Mouse (Mus musculus) liver, embryonic 16.5 days (tissue): ENCODE measurements around the gene Strn4. TPM values are rescaled to one million over a fixed set of nuclear protein-coding genes. Genes with fewer than 3 reads are reported as not detected.

ENCODE experiments used
- ATAC-seq: fragments of 200-750 bp; cut with Nextera tagmentation; 2 replicates; pipeline ENCODE4 v1.8.0; 2017; ENCODE audit warnings: low read depth, mild to moderate bottlenecking, moderate number of reproducible peaks, moderate library complexity
- H3K27ac ChIP-seq: fragments of 300-500 bp; sonication (generic); 2 replicates; pipeline ENCODE4 v1.5.1; 2014; ENCODE audit warnings: mild to moderate bottlenecking, low read length
- H3K27me3 ChIP-seq: fragments of 300-500 bp; sonication (generic); 2 replicates; pipeline ENCODE4 v1.6.1; 2014; ENCODE audit warnings: low read depth, low read length, mixed read lengths; ENCODE audit not compliant: control insufficient read depth, insufficient read depth
- H3K36me3 ChIP-seq: fragments of 300-500 bp; sonication (generic); 2 replicates; pipeline ENCODE4 v1.6.1; 2014; ENCODE audit warnings: mild to moderate bottlenecking; ENCODE audit not compliant: control insufficient read depth, insufficient read depth
- H3K4me1 ChIP-seq: fragments of 300-500 bp; sonication (generic); 2 replicates; pipeline ENCODE4 v1.6.1; 2014; ENCODE audit warnings: low read depth, low read length, mixed read lengths; ENCODE audit not compliant: control insufficient read depth
- H3K4me2 ChIP-seq: fragments of 300-500 bp; sonication (generic); 2 replicates; pipeline ENCODE4 v1.6.1; 2014; ENCODE audit warnings: low read depth, low read length, mixed read lengths
- H3K4me3 ChIP-seq: fragments of 300-500 bp; sonication (generic); 2 replicates; pipeline ENCODE4 v1.5.1; 2014; ENCODE audit warnings: low read depth, mild to moderate bottlenecking, low read length
- H3K9ac ChIP-seq: fragments of 300-500 bp; sonication (generic); 2 replicates; pipeline ENCODE4 v1.6.1; 2014; ENCODE audit warnings: low read depth, low read length
- H3K9me3 ChIP-seq: fragments of 300-500 bp; sonication (generic); replicated peaks from 2 replicates; pipeline ENCODE4 v1.6.1; 2016; ENCODE audit warnings: low read length; ENCODE audit not compliant: control insufficient read depth
- WGBS: fragments of 180-500 bp; shearing (Covaris S2); extraction: QIAGEN DNeasy Blood & Tissue Kit; methylation state at CpG from one replicate; pipeline ENCODE4 v1.1.7; 2014; ENCODE audit not compliant: insufficient replicate concordance; 5-methylcytosine and 5-hydroxymethylcytosine counted together
- polyA plus RNA-seq: library from polyadenylated mRNA; unstranded; fragments of >200 nt; fragmentation: Nextera tagmentation; extraction: Ambion mirVana; gene quantifications from 2 replicates; pipeline ENCODE4 v1.2.1, GENCODE M21; 2015

The Strn4 gene
- polyA plus RNA-seq, 1 experiment from 2014 or later: 29.8 TPM

GRCm38 (mm10) chr7:16807936-16808335 lies 7.8 kb upstream of the Strn4 start:
- Histone ChIP-seq H3K36me3 (no peaks in the 10 kb centered on the region), H3K9me3 (no peaks in the 10 kb centered on the region), H3K4me2 (no peak overlapping the region), H3K4me3 (no peak overlapping the region), H3K27ac (no peak overlapping the region), H3K4me1 (peaks cover 10% of the 10 kb centered on the region), H3K9ac (no peak overlapping the region), H3K27me3 (peaks cover 22% of the 10 kb centered on the region)
- ATAC-seq: no peak
- WGBS: 76% methylated on average over 9 of the region's 9 CpGs

- no peak overlapping the region for H3K9ac ChIP-seq
- ATAC-seq: no peak
- peaks cover 22% of the 10 kb centered on the region for H3K27me3 ChIP-seq
- peaks cover 10% of the 10 kb centered on the region for H3K4me1 ChIP-seq
- H3K4me3 ChIP-seq: no peak overlapping the region
- WGBS: 77% methylated on average over 9 of the region's 9 CpGs
- H3K9me3 ChIP-seq: no peaks in the 10 kb centered on the region
- H3K27ac ChIP-seq: no peak overlapping the region
- H3K36me3 ChIP-seq: no peaks in the 10 kb centered on the region
- H3K4me2 ChIP-seq: no peak overlapping the region
Observed at GRCm38 (mm10) chr7:16808647-16809046, 7.0 kb upstream of the Strn4 start.

- Histone ChIP-seq H3K4me2 (no peak overlapping the region), H3K9me3 (no peaks in the 10 kb centered on the region), H3K9ac (no peak overlapping the region), H3K27me3 (peaks cover 22% of the 10 kb centered on the region), H3K27ac (no peak overlapping the region), H3K4me1 (peaks cover 7% of the 10 kb centered on the region), H3K4me3 (no peak overlapping the region), H3K36me3 (no peaks in the 10 kb centered on the region)
- ATAC-seq: peak; percentile 23; the same call in 1 of the 2 replicates
- 23% methylated on average over 10 of the region's 10 CpGs for WGBS
Observed at GRCm38 (mm10) chr7:16809739-16810138, 6.0 kb upstream of the Strn4 start.

- Histone ChIP-seq H3K27ac (no peak overlapping the region), H3K36me3 (no peaks in the 10 kb centered on the region), H3K4me3 (no peak overlapping the region), H3K4me2 (0 out of 2 replicates have a peak overlapping the region, but pooled peaks have one; percentile 48), H3K27me3 (peaks cover 22% of the 10 kb centered on the region), H3K4me1 (peaks cover 6% of the 10 kb centered on the region), H3K9ac (no peak overlapping the region), H3K9me3 (no peaks in the 10 kb centered on the region)
- 61% methylated on average over 28 of the region's 28 CpGs for WGBS
- no peak for ATAC-seq
Observed at GRCm38 (mm10) chr7:16810399-16810919, 5.2 kb upstream of the Strn4 start.

GRCm38 (mm10) chr7:16810920-16811648 lies 4.6 kb upstream of the Strn4 start:
- H3K27me3 ChIP-seq: peaks cover 22% of the 10 kb centered on the region
- H3K4me2 ChIP-seq: peak overlapping the region; percentile 48
- 34% methylated on average over 88 of the region's 90 CpGs for WGBS
- peak; percentile 42 for ATAC-seq
- H3K4me3 ChIP-seq: peak overlapping the region; percentile 31
- H3K4me1 ChIP-seq: peaks cover 12% of the 10 kb centered on the region
- H3K27ac ChIP-seq: no peak overlapping the region
- H3K9ac ChIP-seq: no peak overlapping the region
- H3K9me3 ChIP-seq: no peaks in the 10 kb centered on the region
- no peaks in the 10 kb centered on the region for H3K36me3 ChIP-seq

GRCm38 (mm10) chr7:16811649-16812070 lies 4.0 kb upstream of the Strn4 start:
- Histone ChIP-seq H3K36me3 (no peaks in the 10 kb centered on the region), H3K9ac (no peak overlapping the region), H3K4me3 (0 out of 2 replicates have a peak overlapping the region, but pooled peaks have one; percentile 31), H3K27me3 (peaks cover 22% of the 10 kb centered on the region), H3K27ac (no peak overlapping the region), H3K4me2 (peak overlapping the region; percentile 48; the same call in 1 of the 2 replicates), H3K4me1 (peaks cover 12% of the 10 kb centered on the region), H3K9me3 (no peaks in the 10 kb centered on the region)
- 46% methylated on average over 17 of the region's 17 CpGs for WGBS
- no peak for ATAC-seq

- Histone ChIP-seq H3K4me3 (no peak overlapping the region), H3K4me1 (peaks cover 17% of the 10 kb centered on the region), H3K9me3 (no peaks in the 10 kb centered on the region), H3K9ac (no peak overlapping the region), H3K4me2 (no peak overlapping the region), H3K27me3 (peaks cover 22% of the 10 kb centered on the region), H3K36me3 (no peaks in the 10 kb centered on the region), H3K27ac (no peak overlapping the region)
- 63% methylated on average over 2 of the region's 2 CpGs for WGBS
- ATAC-seq: no peak
Observed at GRCm38 (mm10) chr7:16812505-16812904, 3.2 kb upstream of the Strn4 start.

GRCm38 (mm10) chr7:16816078-16816474 lies 387 bp downstream of the Strn4 start:
- under 1% methylated on average over 54 of the region's 55 CpGs for WGBS
- ATAC-seq: peak; percentile 85
- no peaks in the 10 kb centered on the region for H3K9me3 ChIP-seq
- H3K4me2 ChIP-seq: peak overlapping the region; percentile 99
- H3K4me1 ChIP-seq: peaks cover 52% of the 10 kb centered on the region
- H3K36me3 ChIP-seq: no peaks in the 10 kb centered on the region
- peak overlapping the region; percentile 90 for H3K4me3 ChIP-seq
- peak overlapping the region; percentile 97 for H3K9ac ChIP-seq
- peak overlapping the region; percentile 91 for H3K27ac ChIP-seq
- H3K27me3 ChIP-seq: peaks cover 13% of the 10 kb centered on the region

- Histone ChIP-seq H3K9me3 (no peaks in the 10 kb centered on the region), H3K36me3 (no peaks in the 10 kb centered on the region), H3K4me3 (peak within 1 kb of the TSS; percentile 90), H3K4me2 (peak within 1 kb of the TSS; percentile 99), H3K9ac (peak within 1 kb of the TSS; percentile 97), H3K27me3 (peaks cover 8% of the 10 kb centered on the region), H3K4me1 (peaks cover 54% of the 10 kb centered on the region), H3K27ac (peak within 1 kb of the TSS; percentile 91)
- under 1% methylated on average over 49 of the region's 64 CpGs for WGBS
- peak; percentile 74 for ATAC-seq
Observed at GRCm38 (mm10) chr7:16816475-16817122, 910 bp downstream of the Strn4 start, which contains the start of gene Fkrp. Gene Fkrp, minus strand, starts transcription at chr7:16816732.
